Mouse (Mus musculus): ENCODE measurements around the gene Klhdc4.

Gene Klhdc4

GRCm38 (mm10) chr8:121849303-121849702 is 19.9 kb upstream of the Klhdc4 start:
- DNase-seq (ENCODE audit: low spot score) = no peak

GRCm38 (mm10) chr8:121848495-121848894 is 19.1 kb upstream of the Klhdc4 start:
- peak; percentile 67 for DNase-seq (ENCODE audit: low spot score)

GRCm38 (mm10) chr8:121847987-121848386 is 18.6 kb upstream of the Klhdc4 start:
- DNase-seq (ENCODE audit: low spot score) = no peak

DNA sequence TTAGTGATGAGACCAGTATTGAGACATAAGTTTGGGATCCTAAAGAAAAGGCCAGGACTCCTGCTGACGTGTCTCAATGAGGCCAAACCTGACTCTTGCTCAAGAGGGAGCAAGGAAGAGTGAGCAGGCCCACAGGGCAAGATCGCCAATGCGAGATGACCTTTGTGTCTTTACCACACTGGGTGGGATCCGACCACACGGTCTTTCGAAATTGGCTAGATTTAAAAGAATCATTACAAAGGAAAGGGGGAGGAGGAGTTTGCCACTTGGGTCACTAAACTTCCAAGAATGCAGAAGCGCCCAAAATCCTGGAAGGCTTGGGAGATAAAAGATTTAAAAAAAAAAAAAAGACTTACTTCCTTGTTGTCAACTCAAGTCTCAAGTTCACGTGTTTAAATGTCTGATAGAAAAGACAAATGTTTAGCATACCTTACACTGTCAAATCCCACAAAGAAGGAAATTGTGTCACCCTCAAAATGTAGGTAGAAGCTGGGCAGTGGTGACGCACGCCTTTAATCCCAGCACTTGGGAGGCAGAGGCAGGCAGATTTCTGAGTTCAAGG is 18.0 kb upstream of the Klhdc4 start:
- no peak for DNase-seq (ENCODE audit: low spot score)

DNA sequence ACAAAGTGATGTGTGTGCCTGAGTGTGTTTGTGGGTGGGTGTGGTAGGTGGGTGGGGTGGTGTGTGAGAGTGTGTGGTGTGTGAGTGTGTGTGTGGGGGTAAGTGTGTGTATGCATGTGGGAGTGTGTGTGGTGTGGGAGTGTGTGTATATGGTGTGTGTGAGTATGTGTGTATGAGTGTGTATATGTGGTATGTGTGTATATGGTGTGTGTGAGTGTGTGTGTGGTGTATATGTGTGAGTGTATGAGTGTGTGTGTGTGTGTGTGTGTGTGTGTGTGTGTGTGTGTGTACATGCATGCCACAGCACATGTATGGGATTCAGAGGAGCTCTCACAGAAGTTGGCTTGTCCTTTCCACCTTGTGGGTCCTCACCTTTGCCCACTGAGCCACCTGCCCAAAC is 17.4 kb upstream of the Klhdc4 start:
- DNase-seq (ENCODE audit: low spot score) = no peak

- DNase-seq (ENCODE audit: low spot score) = no peak
Observed at GRCm38 (mm10) chr8:121844765-121845164, 15.4 kb upstream of the Klhdc4 start.

GRCm38 (mm10) chr8:121843184-121843733 is 13.9 kb upstream of the Klhdc4 start:
- no peak for DNase-seq (ENCODE audit: low spot score)

GRCm38 (mm10) chr8:121842064-121842955 is 12.9 kb upstream of the Klhdc4 start:
- no peak for DNase-seq (ENCODE audit: low spot score)

DNA sequence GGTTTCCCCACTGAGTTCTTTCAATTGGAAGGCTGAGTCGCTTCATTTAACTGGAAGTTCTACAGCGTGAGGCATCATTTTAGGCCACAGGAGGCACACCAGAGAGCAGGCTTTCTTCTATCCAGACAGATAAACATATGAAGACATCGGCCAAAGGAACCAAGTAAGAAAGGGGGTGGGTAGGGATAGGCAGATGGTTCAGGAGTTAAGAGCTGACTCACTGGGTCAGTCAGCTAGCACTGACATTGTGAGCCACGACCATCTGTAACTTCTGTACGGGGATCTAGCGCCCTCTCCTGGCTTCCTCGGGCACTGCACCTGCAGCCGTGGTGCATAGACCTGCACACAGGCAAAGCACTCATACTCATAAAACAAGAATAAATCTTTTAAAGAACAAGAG is 11.9 kb upstream of the Klhdc4 start:
- no peak for DNase-seq (ENCODE audit: low spot score)

DNA sequence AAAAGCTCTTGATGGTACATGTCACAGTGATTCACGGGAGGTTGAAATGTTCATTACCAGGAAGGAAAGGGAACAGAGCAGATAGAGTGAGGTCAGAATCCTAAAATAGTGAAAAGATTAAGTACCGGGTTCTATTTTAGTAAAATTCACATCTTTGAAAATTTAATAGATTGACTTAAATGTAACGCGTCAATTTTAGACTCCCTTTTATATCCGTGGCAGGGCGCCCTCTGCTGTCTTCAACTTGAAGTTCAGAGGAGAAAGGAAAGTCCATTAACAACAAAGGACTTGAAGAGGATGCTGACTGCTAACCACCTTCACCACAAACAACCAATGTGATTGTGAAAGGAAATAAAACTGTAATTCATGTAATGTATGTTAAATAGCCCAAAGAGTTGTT is 3.1 kb upstream of the Klhdc4 start:
- peak; percentile 78 for DNase-seq (ENCODE audit: low spot score)

DNA sequence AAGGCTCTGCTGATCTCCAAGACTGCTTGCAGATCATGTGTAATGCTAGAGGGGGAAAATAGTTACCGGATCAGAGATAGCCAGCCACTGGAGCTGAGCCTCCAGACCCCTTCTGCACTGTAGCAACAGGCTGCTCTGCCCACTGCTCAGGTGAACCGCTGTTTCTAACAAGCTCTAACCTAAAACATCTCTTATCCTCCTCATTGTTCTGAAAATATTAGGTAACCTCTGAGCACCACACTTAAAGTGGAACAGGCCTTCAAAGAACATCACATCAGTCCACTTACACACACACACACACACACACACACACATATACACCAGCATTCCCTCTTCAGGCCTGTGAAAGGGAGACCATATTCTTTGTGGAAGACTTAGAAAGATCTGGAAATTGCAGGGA is 2.7 kb upstream of the Klhdc4 start:
- no peak for DNase-seq (ENCODE audit: low spot score)

- peak; percentile 70 for DNase-seq (ENCODE audit: low spot score)
Observed at GRCm38 (mm10) chr8:121829777-121830362, 501 bp upstream of the Klhdc4 start.

DNA sequence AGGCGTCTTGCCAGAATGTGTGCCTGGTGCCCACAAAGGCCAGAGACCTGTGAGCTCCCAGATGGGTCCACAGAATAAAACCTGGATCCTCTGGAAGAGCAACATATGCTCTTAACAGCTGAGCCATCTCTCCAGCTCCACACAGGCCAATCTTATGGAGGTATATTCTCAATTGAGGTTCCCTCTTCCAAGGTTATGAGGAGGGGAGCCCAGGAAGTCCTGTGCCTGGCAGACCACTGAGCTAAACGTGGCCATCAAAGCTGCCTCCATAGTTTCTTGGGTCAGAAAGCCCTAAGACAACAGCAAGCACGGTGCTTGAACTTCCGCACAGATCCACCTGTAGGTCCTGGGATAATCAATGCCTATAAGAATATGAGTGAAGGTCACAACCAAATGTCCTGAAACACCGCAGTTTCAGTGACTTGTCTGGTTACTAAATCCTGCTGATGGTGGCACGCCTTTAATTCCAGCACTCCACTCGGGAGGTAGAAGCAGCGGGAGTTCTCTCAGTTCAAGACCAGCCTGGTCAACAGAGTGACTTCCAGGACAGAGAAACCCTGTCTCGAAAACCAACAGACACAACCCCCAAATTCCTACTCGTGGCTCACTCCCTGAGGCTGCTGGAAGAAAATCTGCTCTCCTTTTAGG is 869 bp downstream of the Klhdc4 start:
- DNase-seq (ENCODE audit: low spot score) = no peak

GRCm38 (mm10) chr8:121827726-121828125 is 1.6 kb downstream of the Klhdc4 start:
- no peak for DNase-seq (ENCODE audit: low spot score)

DNA sequence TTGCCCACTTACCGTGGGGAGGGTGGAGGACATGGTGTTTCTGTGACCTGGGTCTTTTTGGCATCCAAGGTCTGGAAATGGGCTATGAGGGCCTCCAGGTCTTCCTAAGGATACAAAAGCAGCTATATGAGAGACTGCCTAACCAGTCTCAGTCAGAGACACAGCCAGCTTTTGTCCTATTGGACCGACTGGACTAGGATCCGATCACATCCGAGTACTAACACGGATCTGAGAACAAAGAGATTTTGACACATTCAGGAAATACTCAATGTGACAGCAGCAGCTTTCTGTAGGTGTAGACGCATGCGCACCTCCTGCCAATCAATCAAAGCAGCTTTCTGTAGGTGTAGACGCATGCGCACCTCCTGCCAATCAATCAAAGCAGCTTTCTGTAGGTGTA is 7.6 kb downstream of the Klhdc4 start:
- DNase-seq (ENCODE audit: low spot score) = no peak

DNA sequence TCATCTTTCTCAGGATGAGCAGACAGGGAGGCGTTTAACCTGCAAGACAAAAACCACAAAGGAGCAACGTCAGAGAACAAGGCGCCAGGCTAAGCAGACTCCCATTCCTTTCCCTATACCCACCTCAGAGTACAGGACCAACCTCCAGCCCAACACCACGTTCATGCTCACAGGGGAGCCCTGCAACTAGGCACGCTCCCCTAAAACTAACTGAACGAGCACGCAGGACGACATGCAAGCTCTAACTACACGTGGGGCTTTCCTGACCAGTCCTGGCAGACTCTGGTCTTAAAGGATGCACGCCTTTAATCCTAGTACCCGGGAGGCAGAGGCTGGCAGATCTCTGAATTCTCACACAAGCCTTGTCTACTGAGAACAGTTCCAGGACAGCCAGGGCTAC is 8.0 kb downstream of the Klhdc4 start:
- DNase-seq (ENCODE audit: low spot score) = no peak

DNA sequence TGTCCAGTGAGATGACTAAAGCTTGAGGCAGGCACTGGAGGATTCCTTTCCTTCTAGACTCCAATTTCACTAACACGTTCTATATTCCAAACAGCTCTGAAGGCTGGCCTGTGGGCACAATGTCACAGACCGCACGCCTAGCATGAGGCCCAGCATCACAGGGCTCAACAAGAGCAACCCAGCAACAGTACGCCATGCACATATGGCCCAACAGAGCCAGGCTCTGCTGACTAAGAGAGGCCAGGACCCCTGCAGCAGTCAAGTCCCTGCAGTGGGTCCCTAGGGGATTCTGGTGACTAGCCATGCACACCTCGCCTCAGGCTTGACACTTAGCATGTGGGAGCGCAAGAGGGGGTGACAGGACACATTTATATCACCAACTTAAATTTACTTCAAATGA is 8.5 kb downstream of the Klhdc4 start:
- no peak for DNase-seq (ENCODE audit: low spot score)

- DNase-seq (ENCODE audit: low spot score) = peak; percentile 46
Observed at GRCm38 (mm10) chr8:121818226-121818625, 11.1 kb downstream of the Klhdc4 start.

- DNase-seq (ENCODE audit: low spot score) = peak; percentile 24
Observed at GRCm38 (mm10) chr8:121811931-121812570, 17.3 kb downstream of the Klhdc4 start.

DNA sequence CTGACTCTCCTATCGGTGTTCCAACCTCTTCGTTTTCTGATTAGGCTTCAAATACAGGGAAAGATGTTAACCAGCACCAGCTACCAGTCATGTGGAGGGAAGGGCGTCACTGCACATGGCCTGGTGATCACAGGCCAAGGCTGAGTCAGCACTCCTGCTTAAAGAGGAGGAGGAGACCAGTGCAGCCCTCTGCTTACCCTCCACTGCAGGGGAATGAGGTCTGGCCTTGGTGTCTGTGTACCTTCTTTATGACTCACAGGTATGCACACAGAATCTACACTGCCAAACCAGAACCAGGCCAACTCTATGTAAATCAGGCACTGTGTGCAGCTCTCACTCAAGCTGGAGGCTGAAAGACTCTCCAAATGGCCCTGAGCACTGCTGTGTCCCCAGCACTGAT is 17.9 kb downstream of the Klhdc4 start:
- DNase-seq (ENCODE audit: low spot score) = no peak

GRCm38 (mm10) chr8:121809524-121810155 is 19.7 kb downstream of the Klhdc4 start:
- no peak for DNase-seq (ENCODE audit: low spot score)

Data from adipocyte (in vitro differentiated cells).